Mouse (Mus musculus) neural tube, embryonic 14.5 days (tissue): Measurements from ENCODE around the gene Tmed9. TPM values are rescaled to one million over a fixed set of nuclear protein-coding genes. Genes with fewer than 3 reads are reported as not detected.
"Not testable (repeated sequence)": the region's sequence is repeated elsewhere in the genome, so short reads cannot be mapped to it uniquely, and the experiment has no call there.

Source experiments
- ATAC-seq: fragments of 200-750 bp; cut with Nextera tagmentation; 2 replicates; pipeline ENCODE4 v1.8.0; 2017; ENCODE audit warnings: low read depth, mild to moderate bottlenecking, moderate TSS enrichment, moderate library complexity
- H3K27ac ChIP-seq: fragments of 300-500 bp; sonication (generic); 2 replicates; pipeline ENCODE4 v1.5.1; 2014; ENCODE audit warnings: low read depth, mild to moderate bottlenecking, control low read depth, low read length, moderate library complexity, mixed read lengths
- H3K27me3 ChIP-seq: fragments of 300-500 bp; sonication (generic); 2 replicates; pipeline ENCODE4 v1.6.1; 2014; ENCODE audit warnings: low read length; ENCODE audit not compliant: control insufficient read depth, insufficient read depth
- H3K36me3 ChIP-seq: fragments of 300-500 bp; sonication (generic); 2 replicates; pipeline ENCODE4 v1.6.1; 2014; ENCODE audit warnings: low read length, mixed read lengths; ENCODE audit not compliant: control insufficient read depth, insufficient read depth
- H3K4me1 ChIP-seq: fragments of 300-500 bp; sonication (generic); 2 replicates; pipeline ENCODE4 v1.6.1; 2014; ENCODE audit warnings: low read length; ENCODE audit not compliant: control insufficient read depth, insufficient read depth
- H3K4me2 ChIP-seq: fragments of 300-500 bp; sonication (generic); 2 replicates; pipeline ENCODE4 v1.6.1; 2014; ENCODE audit warnings: mild to moderate bottlenecking, low read depth, low read length, control low read depth
- H3K4me3 ChIP-seq: fragments of 300-500 bp; sonication (generic); 2 replicates; pipeline ENCODE4 v1.5.1; 2014; ENCODE audit warnings: low read depth, low read length, control low read depth, mixed read lengths
- H3K9ac ChIP-seq: fragments of 300-500 bp; sonication (generic); replicated peaks from 2 replicates; pipeline ENCODE4 v1.6.1; 2014; ENCODE audit warnings: low read depth, mild to moderate bottlenecking, control low read depth, low read length, mixed read lengths
- H3K9me3 ChIP-seq: fragments of 300-500 bp; sonication (generic); 2 replicates; pipeline ENCODE4 v1.6.1; 2016; ENCODE audit warnings: low read length; ENCODE audit not compliant: control insufficient read depth
- WGBS: fragments of 180-500 bp; shearing (Covaris S2); extraction: QIAGEN DNeasy Blood & Tissue Kit; methylation state at CpG from one replicate; pipeline ENCODE4 v1.1.7; 2014; 5-methylcytosine and 5-hydroxymethylcytosine counted together
- polyA plus RNA-seq: library from polyadenylated mRNA; unstranded; fragments of >200 nt; fragmentation: Nextera tagmentation; extraction: Ambion mirVana; gene quantifications from 2 replicates; pipeline ENCODE4 v1.2.1, GENCODE M21; 2014

Gene Tmed9
- polyA plus RNA-seq, 1 experiment from 2014 or later = 57.0 TPM

- Histone ChIP-seq H3K27ac (no peak overlapping the region), H3K4me2 (no peak overlapping the region), H3K36me3 (peaks cover 21% of the 10 kb centered on the region; the same call in 1 of the 2 replicates), H3K9me3 (no peaks in the 10 kb centered on the region), H3K27me3 (no peaks in the 10 kb centered on the region), H3K9ac (no peak overlapping the region), H3K4me1 (no peaks in the 10 kb centered on the region), H3K4me3 (no peak overlapping the region)
- WGBS = 88% methylated on average over 6 of the region's 6 CpGs
- no peak for ATAC-seq
These were observed 16.0 kb upstream of the Tmed9 start for GRCm38 (mm10) chr13:55557499-55557898.

GRCm38 (mm10) chr13:55563266-55563879 lies 10.2 kb upstream of the Tmed9 start:
- 80% methylated on average over 7 of the region's 7 CpGs for WGBS
- Histone ChIP-seq H3K27me3 (no peaks in the 10 kb centered on the region), H3K36me3 (no peaks in the 10 kb centered on the region), H3K4me3 (no peak overlapping the region), H3K4me2 (no peak overlapping the region), H3K27ac (no peak overlapping the region), H3K9ac (no peak overlapping the region), H3K4me1 (0 out of 2 replicates have a peak, but pooled peaks cover 7% of the 10 kb centered on the region), H3K9me3 (no peaks in the 10 kb centered on the region)
- no peak for ATAC-seq

GRCm38 (mm10) chr13:55567001-55567400 lies 6.5 kb upstream of the Tmed9 start:
- 81% methylated on average over 6 of the region's 6 CpGs for WGBS
- Histone ChIP-seq H3K9me3 (no peaks in the 10 kb centered on the region), H3K4me2 (no peak overlapping the region), H3K36me3 (no peaks in the 10 kb centered on the region), H3K4me3 (no peak overlapping the region), H3K27ac (no peak overlapping the region), H3K4me1 (peaks cover 21% of the 10 kb centered on the region), H3K9ac (no peak overlapping the region), H3K27me3 (no peaks in the 10 kb centered on the region)
- ATAC-seq = no peak

GRCm38 (mm10) chr13:55567949-55568348 lies 5.6 kb upstream of the Tmed9 start:
- Histone ChIP-seq H3K9me3 (no peaks in the 10 kb centered on the region), H3K36me3 (no peaks in the 10 kb centered on the region), H3K27ac (no peak overlapping the region), H3K27me3 (no peaks in the 10 kb centered on the region), H3K4me3 (no peak overlapping the region), H3K4me1 (peaks cover 23% of the 10 kb centered on the region), H3K4me2 (no peak overlapping the region), H3K9ac (no peak overlapping the region)
- 88% methylated on average over 2 of the region's 2 CpGs for WGBS
- no peak for ATAC-seq

GRCm38 (mm10) chr13:55568524-55568923 lies 5.0 kb upstream of the Tmed9 start:
- H3K4me3 ChIP-seq, ATAC-seq, H3K27me3 ChIP-seq, H3K9me3 ChIP-seq, H3K27ac ChIP-seq, H3K9ac ChIP-seq, H3K4me2 ChIP-seq, H3K36me3 ChIP-seq: not testable (repeated sequence)
- H3K4me1 ChIP-seq = peaks cover 19% of the 10 kb centered on the region
- 92% methylated on average over 4 of the region's 4 CpGs for WGBS

- 4% methylated on average over 16 of the region's 16 CpGs for WGBS
- no peaks in the 10 kb centered on the region for H3K9me3 ChIP-seq
- H3K27ac ChIP-seq = peak overlapping the region; percentile 87
- no peaks in the 10 kb centered on the region for H3K27me3 ChIP-seq
- peak overlapping the region; percentile 98 for H3K4me2 ChIP-seq
- peak; percentile 19; the same call in 1 of the 2 replicates for ATAC-seq
- no peaks in the 10 kb centered on the region for H3K36me3 ChIP-seq
- H3K4me1 ChIP-seq = peaks cover 19% of the 10 kb centered on the region
- H3K9ac ChIP-seq = peak overlapping the region; percentile 94
- peak overlapping the region; percentile 96 for H3K4me3 ChIP-seq
These were observed 3.7 kb upstream of the Tmed9 start for GRCm38 (mm10) chr13:55569726-55570285.

GRCm38 (mm10) chr13:55570286-55570973 lies 3.1 kb upstream of the Tmed9 start:
- WGBS = under 1% methylated on average over 27 of the region's 47 CpGs
- Histone ChIP-seq H3K27ac (peak overlapping the region; percentile 87), H3K9me3 (no peaks in the 10 kb centered on the region), H3K9ac (peak overlapping the region; percentile 94), H3K27me3 (no peaks in the 10 kb centered on the region), H3K4me3 (peak overlapping the region; percentile 96), H3K4me1 (peaks cover 19% of the 10 kb centered on the region), H3K36me3 (no peaks in the 10 kb centered on the region), H3K4me2 (peak overlapping the region; percentile 98)
- ATAC-seq = peak; percentile 68

GRCm38 (mm10) chr13:55571027-55571751 lies 2.3 kb upstream of the Tmed9 start, which contains the start of gene Fam193b:
Gene Fam193b, minus strand, starts transcription at chr13:55571120.
- no peaks in the 10 kb centered on the region for H3K27me3 ChIP-seq
- peak within 1 kb of the TSS; percentile 94 for H3K9ac ChIP-seq
- H3K27ac ChIP-seq = peak within 1 kb of the TSS; percentile 87
- peak within 1 kb of the TSS; percentile 98 for H3K4me2 ChIP-seq
- no peaks in the 10 kb centered on the region for H3K9me3 ChIP-seq
- H3K4me3 ChIP-seq = peak within 1 kb of the TSS; percentile 96
- peak; percentile 88 for ATAC-seq
- H3K4me1 ChIP-seq = peaks cover 19% of the 10 kb centered on the region
- no peaks in the 10 kb centered on the region for H3K36me3 ChIP-seq
- WGBS = 4% methylated on average over 28 of the region's 47 CpGs
